Mouse (Mus musculus) urinary bladder, postnatal 36 days (tissue): ENCODE measurements around the gene Me1.

Experiments used
- DNase-seq, 2 experiments: peaks; one replicate each; pipeline ENCODE4 v3.0.0; 2022; ENCODE audit warnings: low spot score in 2 of 2, mixed read lengths in 1 of 2

Me1 gene

DNA sequence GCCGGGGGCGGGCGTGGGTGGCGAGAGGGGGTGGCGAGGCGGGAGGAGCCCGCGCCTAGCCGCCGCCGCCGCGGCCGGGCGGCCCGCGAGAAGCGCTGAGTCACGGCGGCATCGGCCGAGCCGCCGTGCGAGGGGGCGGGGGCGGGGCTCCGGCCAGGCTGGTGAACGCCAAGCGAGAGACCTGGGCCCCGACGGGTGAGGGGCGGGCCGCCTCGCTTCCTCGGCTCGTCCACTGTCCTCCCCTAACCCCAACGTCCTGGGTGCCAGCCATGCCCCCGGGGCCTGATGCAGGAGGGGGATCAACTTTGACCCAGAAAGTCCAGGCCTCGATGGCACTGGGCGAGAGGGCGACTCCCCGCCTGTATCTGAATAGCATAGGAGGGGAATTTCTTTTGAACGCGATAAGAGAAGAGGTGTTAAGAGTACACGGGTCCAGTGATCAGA, at the start of gene Me1:
Gene Me1, minus strand, starts transcription at position 136 of the 444 bp plus-strand sequence.
- peak; percentile 36 to 46 for DNase-seq

DNA sequence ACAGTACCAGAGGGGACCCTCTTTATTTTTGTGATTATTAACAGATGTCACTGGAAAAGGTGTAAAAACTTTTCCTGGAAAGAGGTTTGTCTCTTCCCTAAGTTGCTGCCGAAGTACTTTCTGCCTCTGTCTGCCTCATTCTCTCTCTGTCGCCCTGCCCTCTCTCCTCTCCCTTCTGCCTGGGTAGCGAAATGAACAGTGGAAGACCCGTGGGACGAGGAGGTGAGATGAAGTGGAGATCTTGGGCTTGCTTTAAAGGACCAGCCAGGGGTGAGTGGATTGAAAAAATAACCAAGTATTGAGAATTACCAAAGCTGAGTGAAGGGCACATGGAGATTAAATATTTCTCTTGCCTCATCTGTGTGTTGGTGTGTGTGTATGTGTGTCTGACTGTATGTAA, 48.3 kb upstream of the Me1 start:
- no peak for DNase-seq

DNA sequence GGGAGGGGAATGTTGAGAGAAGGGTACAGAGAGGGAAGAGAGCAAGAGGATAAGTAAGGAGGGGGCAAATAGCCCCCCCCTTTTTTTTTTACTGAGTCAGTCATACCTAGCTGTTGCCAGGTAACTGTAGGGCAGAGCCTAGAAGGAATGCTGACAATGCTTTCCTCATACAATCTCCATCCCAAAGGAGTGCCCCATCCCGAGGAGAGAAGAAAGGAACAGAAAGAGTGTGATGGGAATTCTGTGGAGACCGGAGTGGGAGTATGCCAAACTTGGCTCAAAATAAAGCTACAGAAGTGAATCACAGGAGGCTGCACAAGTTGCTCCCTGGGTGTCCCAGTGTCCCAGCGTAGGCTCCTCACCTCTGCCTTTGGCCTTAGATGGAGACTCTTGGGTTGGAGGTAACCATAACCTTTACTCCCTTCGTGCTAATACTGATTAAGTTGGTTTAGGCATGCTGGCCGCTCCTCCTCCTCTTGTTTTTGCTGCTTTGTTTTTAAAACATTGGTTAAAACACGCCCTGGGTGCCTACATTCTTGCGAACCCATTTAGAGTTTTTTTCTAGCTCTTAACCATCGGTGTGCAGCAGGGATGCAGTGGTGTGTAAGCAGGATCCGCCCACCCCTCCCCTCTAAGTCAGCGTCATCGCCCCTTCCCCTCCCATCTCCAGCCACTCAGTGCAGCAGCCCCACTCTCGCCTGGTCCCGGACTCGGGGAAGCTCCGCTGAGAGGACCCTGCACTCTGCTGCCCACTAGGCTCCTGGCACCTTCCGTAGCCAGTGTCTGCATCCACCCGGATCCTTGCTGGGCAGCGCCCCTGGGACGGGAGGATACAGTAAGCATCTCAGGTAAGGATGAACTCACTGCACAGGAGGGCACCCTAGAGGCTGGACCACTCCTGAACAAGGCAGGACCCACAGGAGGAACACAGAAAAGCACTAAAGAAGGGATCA, 47.5 kb upstream of the Me1 start, which contains the start of gene Prss35:
Gene Prss35, plus strand, starts transcription at position 691 of the 953 bp plus-strand sequence.
- no peak for DNase-seq

DNA sequence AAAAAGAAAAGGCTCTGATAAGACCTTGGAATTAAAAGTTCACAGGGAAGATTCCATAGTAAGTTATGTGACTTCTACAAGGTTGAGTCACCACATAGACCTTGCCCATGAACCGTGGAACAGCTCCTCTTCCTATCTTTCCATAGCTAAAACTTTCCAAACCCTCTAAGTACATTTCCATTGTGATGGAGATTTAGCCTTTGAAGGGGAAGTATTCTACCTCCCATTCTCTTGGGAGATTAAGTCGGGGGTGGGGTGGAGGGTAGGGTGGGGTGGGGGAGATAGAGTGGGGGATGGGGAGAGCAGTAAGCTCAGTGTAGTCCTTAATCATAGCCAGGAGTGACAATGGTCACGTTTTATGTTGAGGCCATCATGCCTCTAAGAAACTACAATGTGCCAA, 44.2 kb upstream of the Me1 start:
- DNase-seq, result no peak

DNA sequence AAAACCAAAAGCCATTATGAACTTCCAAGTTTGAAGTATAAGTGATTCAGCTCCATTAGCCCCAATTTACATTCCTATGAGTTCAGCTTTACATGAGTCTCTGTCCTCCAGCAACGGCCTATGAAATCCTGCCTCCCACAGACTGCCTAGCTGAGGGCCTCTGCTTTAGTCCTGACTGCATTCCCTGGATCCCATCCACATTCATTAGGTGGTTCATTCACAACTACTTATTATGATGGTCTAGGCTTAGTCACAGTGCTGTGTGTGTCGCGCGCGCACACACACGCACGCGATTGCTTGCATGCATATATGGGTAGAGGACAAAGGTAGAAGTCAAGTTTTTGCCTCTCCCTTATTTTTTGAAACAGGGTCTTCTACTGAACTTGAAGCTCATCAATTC, 43.0 kb upstream of the Me1 start:
- DNase-seq, result no peak

DNA sequence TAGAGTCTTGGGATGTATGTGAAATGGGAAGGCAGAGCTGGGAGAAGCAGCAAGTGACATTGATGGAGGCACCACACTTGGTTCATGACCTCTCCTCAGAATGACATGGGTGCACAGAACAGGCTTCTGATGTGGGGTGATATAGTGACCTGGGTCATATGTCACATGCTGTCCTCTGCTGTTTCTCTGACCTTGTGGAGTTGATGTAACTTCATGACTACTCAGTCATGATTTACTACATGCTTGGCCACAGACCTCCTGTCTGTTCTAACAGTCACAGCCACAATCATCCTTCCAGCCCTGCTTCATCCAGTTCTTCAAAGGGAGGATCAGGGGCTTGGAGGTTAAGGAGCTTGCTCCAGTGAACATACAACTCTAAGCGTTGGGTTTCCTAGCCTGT, 42.3 kb upstream of the Me1 start:
- DNase-seq, result no peak

DNA sequence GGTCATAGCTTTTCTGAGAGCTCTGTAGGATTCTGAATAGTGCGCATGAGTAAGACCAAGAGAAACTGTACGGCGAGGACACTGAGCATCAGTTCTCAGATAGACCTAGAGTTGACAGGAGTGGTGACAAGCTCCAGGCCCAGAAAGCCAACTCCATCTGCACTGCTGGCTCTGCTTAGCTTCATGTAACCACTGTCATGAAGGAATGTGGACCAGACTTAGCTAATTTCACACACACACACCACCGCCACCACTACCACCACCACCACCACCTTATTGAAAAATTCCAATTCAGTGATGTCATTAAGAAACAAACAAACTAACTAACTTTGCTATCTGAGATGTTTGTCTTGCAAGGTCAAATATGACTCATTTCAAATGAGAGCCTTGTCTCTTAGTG, 41.2 kb upstream of the Me1 start:
- no peak for DNase-seq

DNA sequence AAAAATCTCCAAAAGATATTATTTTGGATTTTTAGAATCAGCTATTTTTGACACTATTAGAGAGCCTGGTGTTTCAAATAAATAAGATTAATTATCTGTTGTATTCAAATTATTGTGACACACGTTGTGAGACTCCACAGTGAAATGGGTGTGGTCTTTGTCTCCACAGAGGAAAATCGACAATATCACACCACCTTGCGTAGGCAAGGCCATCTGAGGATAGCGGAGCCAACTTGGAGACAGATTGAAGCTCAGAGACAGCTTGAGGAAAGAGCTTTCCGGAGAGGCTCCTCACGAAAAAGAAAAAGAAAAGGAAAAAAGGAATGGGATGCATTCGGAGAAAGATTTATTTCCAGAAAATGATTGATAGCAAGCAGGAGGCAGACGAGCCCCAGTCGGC, 39.0 kb upstream of the Me1 start:
- no peak for DNase-seq

DNA sequence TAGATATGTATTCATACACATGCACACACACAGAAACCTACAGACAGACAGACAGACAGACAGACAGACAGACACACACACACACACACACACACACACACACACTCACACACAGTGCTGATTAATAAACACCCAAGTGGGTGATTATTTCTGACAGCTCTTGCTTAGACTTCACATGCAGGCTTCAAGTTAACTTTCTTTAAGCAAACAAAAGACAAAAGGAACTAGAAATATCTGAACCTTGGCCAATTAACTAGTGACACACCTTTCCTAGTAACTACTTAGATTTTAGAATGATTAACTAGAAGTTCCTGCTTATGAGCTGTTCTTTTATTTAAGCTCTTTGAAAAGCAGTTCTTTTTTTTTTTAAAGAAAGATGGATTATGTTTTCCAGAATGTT, 38.6 kb upstream of the Me1 start:
- DNase-seq, result no peak

DNA sequence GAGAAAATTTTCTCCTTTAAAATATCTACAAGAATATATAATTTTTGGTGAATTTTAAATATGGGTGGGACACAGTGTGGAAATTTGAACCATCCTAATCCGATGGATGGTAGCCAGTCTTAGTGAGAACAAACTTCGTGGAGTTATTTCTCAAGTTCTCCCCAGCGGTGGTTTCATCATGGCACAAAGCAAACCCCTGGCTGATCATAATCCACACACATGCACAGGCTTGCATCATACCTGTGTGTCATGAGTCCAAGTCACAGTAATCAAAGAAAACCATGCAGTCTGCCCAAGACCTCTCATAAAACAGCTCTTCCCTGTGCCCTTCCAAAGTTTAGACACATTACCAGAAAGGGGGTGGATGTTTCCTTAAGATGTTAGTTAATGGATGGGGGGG, 34.1 kb upstream of the Me1 start:
- peak; percentile 10 to 46 for DNase-seq

DNA sequence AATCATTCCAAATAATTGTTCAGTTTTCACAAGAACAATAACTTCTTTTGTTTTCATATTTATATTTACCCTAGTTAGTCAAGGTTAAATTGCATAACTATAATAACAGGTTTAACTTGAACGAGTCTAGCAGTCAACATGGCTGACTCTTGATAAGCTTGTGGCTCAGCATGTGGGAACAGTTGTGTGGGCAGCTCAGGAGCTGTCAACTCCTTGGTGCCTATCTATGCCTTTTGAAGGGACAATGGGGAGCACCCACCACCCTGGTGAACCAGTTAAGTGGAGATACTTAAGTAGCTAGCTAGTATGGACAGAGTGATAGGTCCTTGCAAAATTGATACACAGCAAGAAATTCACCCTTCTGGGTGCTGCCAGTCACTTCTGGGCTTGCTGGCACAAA, 33.3 kb upstream of the Me1 start:
- DNase-seq, result no peak

DNA sequence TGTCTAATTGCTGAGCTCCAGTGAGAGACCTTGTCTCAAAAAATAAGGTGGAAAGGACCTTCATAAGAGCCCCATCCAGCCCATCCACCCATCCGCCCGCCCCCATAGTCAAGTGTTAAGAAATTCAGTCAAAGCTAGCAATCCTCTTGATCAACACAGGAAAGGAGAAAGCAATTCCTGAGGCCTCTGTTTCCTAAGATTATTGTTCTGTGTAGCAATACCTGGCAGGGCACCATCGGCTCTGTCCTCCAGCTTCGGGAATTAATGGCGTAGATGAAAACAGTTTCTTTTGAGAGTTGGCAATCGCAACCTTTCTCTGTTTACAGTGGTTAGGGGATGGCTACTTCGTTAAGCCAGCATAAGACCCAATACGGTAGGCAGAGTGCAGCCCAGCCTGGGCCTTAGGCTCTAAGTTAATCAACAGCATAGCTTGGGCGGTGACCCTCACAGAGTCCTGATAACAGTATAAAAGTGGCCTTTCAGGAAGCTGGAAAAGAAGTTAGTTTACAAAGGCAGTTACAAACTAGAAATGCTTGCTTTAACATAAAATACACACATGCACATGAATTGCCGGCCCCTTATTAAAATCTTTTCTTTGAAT, 32.6 kb upstream of the Me1 start:
- peak in 1 of 2 experiments; percentile 35 for DNase-seq

DNA sequence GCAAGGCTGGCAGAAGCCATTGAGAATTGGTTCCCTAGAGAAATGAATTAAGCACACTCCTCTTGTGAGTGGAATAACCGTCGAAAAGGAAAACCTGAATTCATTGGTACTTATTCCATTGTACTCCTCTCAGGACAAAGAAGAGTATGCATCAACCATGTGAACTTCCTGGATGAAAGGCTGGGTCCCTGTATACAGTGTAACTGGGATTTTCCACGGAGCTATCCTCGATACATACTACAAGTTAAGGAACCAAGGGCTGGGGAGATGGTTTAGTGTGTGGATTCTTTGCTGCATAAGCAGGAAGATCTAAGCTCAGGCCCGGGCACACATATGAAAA, 30.6 kb upstream of the Me1 start:
- no peak for DNase-seq

DNA sequence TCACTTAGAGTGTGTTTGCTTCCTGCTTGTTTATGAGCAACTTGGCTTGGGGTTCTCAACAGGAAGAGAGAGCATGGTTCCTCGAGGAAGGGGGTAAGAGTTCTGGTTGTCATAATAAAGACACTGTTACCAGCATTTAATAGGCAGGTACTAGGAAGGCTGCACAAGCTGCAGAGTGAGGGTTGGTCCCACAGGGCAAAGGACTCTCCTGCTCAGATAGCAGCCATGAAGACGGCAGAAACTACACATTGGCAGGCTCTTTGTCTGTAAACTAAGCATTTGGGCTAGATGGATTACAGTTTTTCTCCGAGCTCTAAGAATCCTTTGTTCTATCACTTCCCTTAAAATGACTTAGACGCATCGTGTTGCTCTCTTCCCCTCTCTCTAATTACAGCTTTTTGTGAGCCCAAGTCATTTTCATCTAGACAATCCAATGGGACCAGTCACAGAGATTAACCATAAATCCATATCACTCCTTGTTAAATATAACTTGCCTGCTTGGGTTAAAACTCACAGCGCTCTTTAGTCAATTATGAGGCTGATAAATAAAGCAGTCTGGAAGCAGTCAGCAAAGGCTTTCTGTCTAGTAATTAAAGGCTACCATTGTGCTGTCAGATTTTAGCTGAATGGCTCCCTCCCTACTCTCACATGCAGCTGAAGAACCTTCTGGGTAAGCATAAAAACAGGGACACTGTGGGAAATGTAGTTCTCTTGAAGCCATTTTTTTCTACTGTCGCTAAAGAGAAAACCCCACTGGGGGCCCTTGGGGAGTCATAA, 30.0 kb upstream of the Me1 start:
- DNase-seq, result no peak

DNA sequence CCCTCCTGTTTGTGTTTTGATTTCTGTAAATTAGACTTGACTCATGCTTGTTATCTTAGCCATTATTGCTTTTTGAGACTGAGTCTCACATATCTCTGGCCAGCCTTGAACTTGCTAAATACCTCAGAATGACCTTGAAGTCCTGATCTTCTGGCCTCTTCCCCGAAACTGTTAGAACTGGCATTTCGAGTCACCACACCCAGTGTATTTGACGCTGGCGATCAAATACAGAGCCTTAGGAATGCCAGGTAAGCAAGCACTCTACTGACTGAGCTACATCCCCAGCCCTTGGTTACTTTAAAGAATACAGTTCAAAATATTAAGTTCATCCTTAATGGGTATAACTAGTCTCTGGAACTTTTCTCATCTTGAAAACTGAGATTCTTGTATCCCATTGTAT, 29.3 kb upstream of the Me1 start:
- DNase-seq, result no peak

DNA sequence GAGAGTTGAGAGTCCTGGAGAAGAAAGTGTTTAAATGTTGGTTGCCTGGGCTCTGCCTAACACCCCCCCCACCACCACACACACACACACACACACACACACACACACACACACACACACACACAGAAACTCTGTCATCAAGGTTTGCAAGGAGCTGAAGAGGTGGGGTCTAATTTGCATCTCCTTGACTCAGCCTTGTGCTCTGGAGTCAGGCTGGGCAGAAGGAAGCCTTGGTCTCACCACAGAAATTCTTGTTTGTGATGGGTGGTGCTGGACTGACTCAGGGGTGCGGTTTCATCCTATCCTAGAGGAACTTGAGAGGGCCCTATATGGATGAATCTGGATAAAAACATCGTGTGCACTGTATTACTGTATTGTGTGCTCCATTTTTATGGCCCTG, 25.0 kb upstream of the Me1 start:
- no peak for DNase-seq

DNA sequence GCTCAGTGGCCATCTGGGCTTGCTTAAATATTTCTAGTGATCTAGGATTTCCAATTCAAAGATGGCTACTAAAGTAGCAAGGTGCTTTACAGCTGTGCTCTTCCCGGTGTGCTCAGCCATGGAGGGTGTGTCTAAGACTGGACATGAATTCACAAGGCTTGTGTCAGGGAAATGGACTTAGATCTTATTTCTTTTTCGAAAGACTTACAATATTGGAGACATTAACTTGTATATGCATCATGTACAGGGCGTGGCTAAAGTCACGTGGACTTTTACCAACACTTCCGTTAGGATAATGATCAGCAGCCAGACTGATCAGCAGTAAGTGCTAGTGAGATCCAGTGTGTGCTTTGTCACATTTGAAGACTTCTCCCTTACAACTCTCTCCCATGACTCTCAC, 24.5 kb upstream of the Me1 start:
- DNase-seq, result no peak

DNA sequence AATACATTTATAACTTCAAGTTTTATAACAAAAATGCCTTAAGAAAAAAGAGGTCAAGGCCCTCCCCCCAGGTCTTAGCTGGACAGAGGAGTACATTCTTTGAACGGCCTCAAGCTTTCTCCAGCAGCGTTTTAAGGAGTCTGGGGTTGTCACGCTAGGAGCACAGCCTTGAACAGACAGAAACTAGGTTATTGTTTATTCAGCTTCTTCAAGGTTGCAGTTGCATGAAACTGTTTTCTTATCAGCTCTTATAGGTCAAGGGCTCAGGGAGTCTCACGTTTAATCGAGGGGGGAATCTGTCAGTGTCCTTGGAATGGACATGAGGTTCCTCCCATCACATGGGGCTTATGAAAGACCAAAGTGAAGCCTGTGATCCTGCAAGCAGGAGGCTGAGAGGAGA, 21.4 kb upstream of the Me1 start:
- DNase-seq, result no peak

DNA sequence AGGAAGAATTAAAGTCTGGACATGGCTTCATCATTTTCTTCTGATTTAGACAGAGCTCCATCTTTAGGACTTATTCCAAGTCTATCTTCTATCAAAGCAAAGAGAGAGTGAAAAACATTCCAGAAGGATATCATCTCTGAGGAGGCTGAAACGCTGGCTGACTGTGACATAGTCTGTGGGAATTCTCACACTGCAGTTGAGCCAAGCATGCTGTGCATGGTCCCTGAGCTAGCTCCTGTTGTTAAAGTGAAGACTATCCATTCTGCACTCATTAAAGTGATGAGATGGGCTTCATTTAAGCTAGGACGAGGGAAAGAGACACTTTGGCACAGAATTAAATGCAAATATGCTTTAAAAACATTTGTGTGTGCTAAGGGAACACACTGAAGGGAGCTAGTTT, 20.8 kb upstream of the Me1 start:
- DNase-seq, result no peak

DNA sequence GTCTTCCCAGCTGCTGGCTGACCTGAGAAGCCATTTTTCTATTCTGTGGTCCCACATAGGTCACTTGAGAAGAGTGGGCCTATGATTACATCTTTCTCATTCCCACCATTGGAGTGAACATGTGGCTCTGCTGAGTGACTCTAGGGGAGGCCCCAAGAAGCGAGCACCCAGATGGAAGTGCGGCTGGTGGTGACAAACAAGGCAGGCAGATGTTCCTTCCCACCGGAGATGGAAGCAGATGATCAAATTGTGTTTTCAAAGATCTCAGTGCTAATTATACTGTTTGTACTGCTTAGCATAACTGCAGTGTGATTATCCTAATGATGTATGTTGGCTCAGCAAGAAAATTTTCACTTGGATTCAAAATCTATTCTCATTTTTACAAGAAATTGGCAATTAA, 18.3 kb upstream of the Me1 start:
- no peak for DNase-seq

DNA sequence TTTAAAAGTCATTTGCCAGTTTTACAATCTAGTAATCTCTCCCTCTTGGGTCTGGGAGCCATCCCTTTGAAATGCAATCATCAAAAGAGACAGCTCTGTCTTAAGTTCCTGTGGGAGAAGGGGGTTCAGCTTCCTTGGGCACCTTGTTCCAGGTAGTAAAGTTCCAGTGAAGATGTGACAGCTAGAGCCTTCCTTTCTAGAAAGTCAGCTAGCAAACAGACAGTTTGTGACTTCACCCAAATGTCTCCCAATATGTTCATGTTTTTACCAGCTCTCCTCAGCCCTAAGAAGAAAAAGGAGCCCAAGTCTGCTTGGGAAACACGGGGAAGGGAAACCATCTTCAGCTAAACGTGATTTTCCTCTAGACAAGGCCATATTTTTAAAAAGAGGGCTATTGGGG, 16.9 kb upstream of the Me1 start:
- DNase-seq, result no peak

DNA sequence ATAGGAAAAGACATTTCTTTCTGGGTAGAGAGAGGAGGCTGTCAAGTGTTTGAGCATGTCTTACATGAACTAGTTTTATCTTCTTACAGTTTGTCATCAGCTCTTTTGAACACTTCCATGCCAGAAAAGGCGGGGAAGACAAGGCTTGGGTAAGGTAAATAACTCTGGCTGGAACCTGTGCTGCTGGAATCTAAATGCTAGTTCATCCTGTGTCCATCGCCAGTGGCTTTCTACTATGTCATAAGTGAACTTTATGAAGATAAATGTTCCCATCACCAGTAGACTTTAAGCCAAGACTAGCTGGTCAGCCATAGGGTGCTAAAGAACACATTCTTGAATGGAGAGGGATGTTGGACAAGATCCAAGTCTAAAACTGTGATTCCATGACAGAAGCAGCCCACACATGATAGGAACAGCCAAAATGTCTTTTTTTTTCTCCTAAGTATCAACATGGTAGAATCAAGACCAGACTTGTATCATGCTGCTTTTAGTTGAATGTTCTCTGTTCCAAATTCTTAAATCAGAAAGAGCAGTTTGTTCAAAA, 14.4 kb upstream of the Me1 start:
- DNase-seq, result no peak
